Mouse (Mus musculus) heart, embryonic 12.5 days (tissue): ENCODE data around the gene Ralgps1. TPM values are rescaled to one million over a fixed set of nuclear protein-coding genes. Genes with fewer than 3 reads are reported as not detected.
A peak's percentile ranks its signal among the peaks of the same experiment; 100 is the strongest.
"Not testable (repeated sequence)": the region's sequence is repeated elsewhere in the genome, so short reads cannot be mapped to it uniquely, and the experiment has no call there.

Experiments used
- ATAC-seq: fragments of 200-750 bp; cut with Nextera tagmentation; 2 replicates; pipeline ENCODE4 v1.8.0; 2017; ENCODE audit warnings: moderate TSS enrichment, moderate library complexity; ENCODE audit not compliant: insufficient number of reproducible peaks, low FRiP score
- H3K27ac ChIP-seq: fragments of 300-500 bp; sonication (generic); 2 replicates; pipeline ENCODE4 v1.5.1; 2016; ENCODE audit warnings: mild to moderate bottlenecking, moderate library complexity; ENCODE audit not compliant: poor library complexity, severe bottlenecking
- H3K27me3 ChIP-seq: fragments of 300-500 bp; sonication (generic); replicated peaks from 2 replicates; pipeline ENCODE4 v1.6.1; 2016; ENCODE audit warnings: mild to moderate bottlenecking, moderate library complexity
- H3K36me3 ChIP-seq: fragments of 300-500 bp; sonication (generic); 2 replicates; pipeline ENCODE4 v1.6.1; 2016; ENCODE audit warnings: mild to moderate bottlenecking, moderate library complexity
- H3K4me1 ChIP-seq: fragments of 300-500 bp; sonication (generic); replicated peaks from 2 replicates; pipeline ENCODE4 v1.6.1; 2016; ENCODE audit warnings: mild to moderate bottlenecking
- H3K4me2 ChIP-seq: fragments of 300-500 bp; sonication (generic); 2 replicates; pipeline ENCODE4 v1.6.1; 2016; ENCODE audit warnings: mild to moderate bottlenecking, moderate library complexity
- H3K4me3 ChIP-seq: fragments of 300-500 bp; sonication (generic); 2 replicates; pipeline ENCODE4 v1.5.1; 2016; ENCODE audit warnings: mild to moderate bottlenecking
- H3K9ac ChIP-seq: fragments of 300-500 bp; sonication (generic); 2 replicates; pipeline ENCODE4 v1.6.1; 2016; ENCODE audit warnings: mild to moderate bottlenecking, moderate library complexity
- H3K9me3 ChIP-seq: fragments of 300-500 bp; sonication (generic); replicated peaks from 2 replicates; pipeline ENCODE4 v1.6.1; 2016; ENCODE audit warnings: mild to moderate bottlenecking, moderate library complexity
- WGBS: fragments of 180-500 bp; shearing (Covaris S2); methylation state at CpG from one replicate; pipeline ENCODE4 v1.1.7; 2016; 5-methylcytosine and 5-hydroxymethylcytosine counted together
- polyA plus RNA-seq: library from polyadenylated mRNA; unstranded; fragments of >200 nt; fragmentation: Nextera tagmentation; extraction: Ambion mirVana; gene quantifications from 2 replicates; pipeline ENCODE4 v1.2.1, GENCODE M21; 2016

Ralgps1 gene
- polyA plus RNA-seq, 1 experiment from 2014 or later = 6.3 TPM

DNA sequence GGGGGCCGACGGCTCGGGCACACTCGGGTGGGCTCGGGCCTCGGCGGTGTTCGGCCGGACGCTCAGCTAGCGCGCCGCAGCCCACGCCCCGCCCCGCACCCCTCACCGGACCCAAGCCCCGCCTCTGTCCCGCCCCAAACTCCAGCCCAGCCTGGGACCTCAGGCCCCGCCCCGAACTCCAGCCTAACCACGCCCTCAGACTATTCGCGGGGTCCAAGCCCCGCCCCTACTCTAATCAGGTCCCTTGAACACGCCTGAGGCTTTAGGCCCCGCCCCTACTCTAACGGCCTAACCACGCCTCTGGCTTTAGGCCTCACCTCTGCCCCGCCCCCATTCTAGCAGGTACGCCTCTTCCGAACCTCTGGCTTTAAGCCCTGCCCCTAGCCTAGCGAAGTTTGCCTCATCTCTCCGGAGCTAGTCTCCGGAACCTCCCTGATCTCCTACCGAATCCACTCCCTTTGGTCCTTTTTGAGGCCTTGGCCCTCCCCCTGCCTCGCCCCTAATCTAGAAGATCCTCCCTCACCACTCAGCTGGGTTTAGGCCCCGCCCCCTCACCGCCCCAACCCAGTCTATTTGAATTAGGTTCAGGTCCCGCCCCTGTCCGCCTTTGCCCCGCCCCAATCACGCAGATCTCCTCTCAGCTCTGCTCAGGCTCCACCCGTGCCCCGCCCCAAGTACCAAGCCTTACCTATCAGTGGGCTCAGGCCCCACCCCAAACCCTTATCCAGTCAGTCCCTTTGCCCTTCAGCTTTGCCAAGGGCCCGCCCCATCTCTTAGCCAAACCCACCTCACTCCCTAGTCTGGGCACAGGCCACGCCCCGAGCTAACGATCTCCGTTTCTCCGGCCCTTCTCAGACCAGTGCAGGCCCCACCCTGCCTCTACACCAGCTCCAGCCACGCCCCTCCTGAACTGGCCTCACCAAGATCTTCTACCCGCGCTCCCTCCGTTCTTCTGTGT, 240.5 kb downstream of the Ralgps1 start:
- Histone ChIP-seq H3K4me1 (peaks cover 20% of the 10 kb centered on the region), H3K9me3 (no peaks in the 10 kb centered on the region), H3K4me3 (peak overlapping the region; percentile 64), H3K36me3 (no peaks in the 10 kb centered on the region), H3K27ac (peak overlapping the region; percentile 41; the same call in 1 of the 2 replicates), H3K27me3 (peaks cover 27% of the 10 kb centered on the region), H3K9ac (peak overlapping the region; percentile 72), H3K4me2 (peak overlapping the region; percentile 79)
- under 1% methylated on average over 48 of the region's 55 CpGs for WGBS
- peak; percentile 91 for ATAC-seq

DNA sequence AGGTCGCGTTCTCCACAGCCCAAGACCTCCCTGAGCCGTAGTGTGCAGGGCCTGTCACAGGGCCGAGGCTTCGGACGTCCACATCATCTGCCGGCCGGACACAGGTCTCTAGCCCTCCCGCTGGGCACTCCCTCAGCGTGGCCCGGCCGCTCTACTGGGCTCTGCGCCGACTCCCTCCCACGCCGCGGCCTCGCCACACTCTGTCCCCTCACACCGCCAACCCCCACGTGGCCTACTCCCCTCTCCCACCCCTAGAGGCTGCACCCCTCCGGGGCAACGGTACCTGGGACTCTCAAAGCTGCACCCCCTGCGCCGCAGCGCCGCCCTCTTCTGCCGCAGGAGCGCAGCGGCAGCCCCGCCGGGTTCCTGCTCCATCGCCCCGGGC, 241.2 kb downstream of the Ralgps1 start:
- 0% methylated on average over 33 of the region's 33 CpGs for WGBS

DNA sequence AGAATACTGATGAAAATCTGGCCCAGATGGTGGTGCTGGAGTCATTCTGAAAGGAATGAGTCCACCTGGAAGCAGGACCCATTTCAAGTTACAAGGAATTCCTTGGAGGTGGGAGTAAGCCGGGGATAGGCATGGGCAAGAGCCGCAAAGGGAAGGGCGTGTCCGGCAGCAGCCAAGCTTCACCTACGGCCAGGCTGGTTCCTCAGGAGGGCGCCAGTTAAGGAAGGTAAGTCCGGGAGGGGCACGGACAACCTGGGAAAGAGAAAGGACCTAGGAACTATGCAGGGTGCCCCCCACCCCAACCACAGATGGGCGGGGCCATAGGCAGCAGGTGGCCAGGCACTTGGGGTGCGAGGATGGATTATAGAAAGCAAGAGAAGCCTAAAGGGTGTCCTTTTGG, 241.6 kb downstream of the Ralgps1 start:
- H3K4me1 ChIP-seq = peaks cover 20% of the 10 kb centered on the region
- ATAC-seq = no peak
- H3K27me3 ChIP-seq = peaks cover 23% of the 10 kb centered on the region
- H3K4me2 ChIP-seq = peak overlapping the region; percentile 79
- peak overlapping the region; percentile 64 for H3K4me3 ChIP-seq
- 3% methylated on average over 10 of the region's 10 CpGs for WGBS
- H3K27ac ChIP-seq = no peak overlapping the region
- peak overlapping the region; percentile 72 for H3K9ac ChIP-seq
- H3K36me3 ChIP-seq = no peaks in the 10 kb centered on the region
- no peaks in the 10 kb centered on the region for H3K9me3 ChIP-seq

More for the DNA sequence above, 241.2 kb downstream of the Ralgps1 start:
- H3K27ac ChIP-seq = 0 out of 2 replicates have a peak overlapping the region, but pooled peaks have one; percentile 2
- H3K4me1 ChIP-seq = peaks cover 20% of the 10 kb centered on the region
- H3K4me2 ChIP-seq = peak overlapping the region; percentile 79
- no peaks in the 10 kb centered on the region for H3K36me3 ChIP-seq
- peak overlapping the region; percentile 64 for H3K4me3 ChIP-seq
- peak; percentile 30 for ATAC-seq
- no peaks in the 10 kb centered on the region for H3K9me3 ChIP-seq
- H3K9ac ChIP-seq = peak overlapping the region; percentile 72
- peaks cover 27% of the 10 kb centered on the region for H3K27me3 ChIP-seq

DNA sequence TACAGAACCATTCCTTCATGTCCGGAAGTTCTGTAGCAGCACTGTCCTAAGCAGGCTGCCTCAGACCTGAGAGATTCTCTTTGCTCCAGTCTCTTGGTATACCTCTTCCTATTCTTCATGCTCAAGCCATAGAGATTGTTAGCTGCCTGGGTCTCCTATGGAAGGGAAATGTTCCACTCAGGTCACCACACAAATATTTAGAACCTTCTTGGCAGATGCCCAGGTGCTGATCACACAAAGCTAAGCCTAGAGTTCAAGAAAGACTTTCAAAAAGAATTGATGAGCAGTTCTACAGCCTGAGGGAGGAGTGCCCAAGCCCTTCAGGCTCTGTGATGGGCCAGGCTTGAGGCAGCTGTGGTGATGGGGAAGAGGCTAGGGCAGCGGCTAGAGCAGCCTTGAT, 242.3 kb downstream of the Ralgps1 start:
- Histone ChIP-seq H3K36me3 (no peaks in the 10 kb centered on the region), H3K4me1 (peaks cover 20% of the 10 kb centered on the region), H3K9ac (no peak overlapping the region), H3K27me3 (peaks cover 22% of the 10 kb centered on the region), H3K9me3 (no peaks in the 10 kb centered on the region), H3K4me3 (peak overlapping the region; percentile 64; the same call in 1 of the 2 replicates), H3K27ac (no peak overlapping the region), H3K4me2 (peak overlapping the region; percentile 79)
- no peak for ATAC-seq
- WGBS = 64% methylated on average over 2 of the region's 2 CpGs

DNA sequence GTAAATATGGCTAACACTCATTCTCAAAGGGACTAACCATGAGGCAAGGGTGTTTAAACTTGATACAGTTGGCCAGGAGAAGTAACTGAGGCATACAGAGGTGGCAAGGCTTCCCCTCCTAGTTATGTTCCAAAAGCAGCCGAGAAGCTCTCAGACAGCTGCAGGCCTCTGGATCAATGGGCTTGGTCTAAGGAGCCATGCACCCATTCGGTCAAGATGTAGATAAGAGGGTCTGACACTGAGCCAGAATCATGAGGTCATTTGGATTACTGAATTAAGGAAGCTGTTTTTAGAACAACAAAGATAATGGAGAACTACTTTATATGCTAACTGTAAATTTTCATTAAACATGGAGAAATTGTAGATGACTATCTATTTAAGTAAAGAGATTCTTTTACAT, 244.0 kb downstream of the Ralgps1 start:
- Histone ChIP-seq H3K36me3 (no peaks in the 10 kb centered on the region), H3K9ac (no peak overlapping the region), H3K4me1 (peaks cover 17% of the 10 kb centered on the region), H3K27me3 (peaks cover 9% of the 10 kb centered on the region; the same call in 1 of the 2 replicates), H3K9me3 (no peaks in the 10 kb centered on the region), H3K4me2 (no peak overlapping the region), H3K4me3 (no peak overlapping the region), H3K27ac (no peak overlapping the region)
- 34% methylated on average over 2 of the region's 2 CpGs for WGBS
- no peak for ATAC-seq

DNA sequence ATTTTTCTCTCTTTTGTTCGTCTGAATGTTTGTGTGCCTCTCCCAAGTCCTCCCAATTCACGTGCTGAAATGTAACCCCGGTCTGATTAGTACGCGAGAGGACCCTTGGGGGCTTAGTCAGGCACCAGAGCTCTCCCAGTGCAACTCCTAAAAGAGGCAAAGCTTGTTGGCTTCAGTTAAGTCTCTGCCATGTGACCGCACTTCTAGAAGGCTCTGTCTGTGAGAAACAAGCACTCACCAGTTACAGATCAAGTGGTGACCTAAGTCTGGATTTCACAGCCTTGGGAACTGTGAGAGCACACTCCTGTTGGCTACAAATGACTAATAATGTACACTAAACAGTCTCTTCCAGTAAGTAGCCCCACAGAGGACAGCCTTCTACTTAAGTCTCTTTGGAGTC, 248.4 kb downstream of the Ralgps1 start:
- WGBS = 71% methylated on average over 6 of the region's 6 CpGs
- Histone ChIP-seq H3K27me3 (no peaks in the 10 kb centered on the region), H3K4me3 (no peak overlapping the region), H3K27ac (no peak overlapping the region), H3K36me3 (no peaks in the 10 kb centered on the region), H3K9ac (no peak overlapping the region), H3K4me1 (peaks cover 17% of the 10 kb centered on the region), H3K9me3 (no peaks in the 10 kb centered on the region), H3K4me2 (no peak overlapping the region)
- ATAC-seq = no peak

DNA sequence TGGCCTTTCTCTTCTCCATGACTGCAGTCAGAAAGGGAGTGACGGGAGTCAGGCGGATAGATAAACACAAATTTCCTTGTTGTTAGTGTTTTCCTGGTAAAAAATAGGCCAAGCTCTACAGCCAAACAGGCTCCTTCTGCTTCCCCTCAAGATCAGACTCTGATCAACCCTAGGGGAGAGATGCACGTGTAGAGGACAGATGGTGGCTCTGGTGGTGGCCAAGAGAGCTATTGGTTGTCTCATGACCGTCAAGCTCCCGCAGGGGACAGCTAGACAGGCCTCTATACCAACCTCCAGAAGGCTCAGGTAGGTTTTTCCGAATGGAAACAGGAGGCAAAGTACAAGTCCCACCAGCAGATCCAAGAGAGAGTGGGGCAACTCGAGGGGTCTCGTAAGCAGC, 270.8 kb downstream of the Ralgps1 start:
- ATAC-seq = no peak
- Histone ChIP-seq H3K9me3 (no peaks in the 10 kb centered on the region), H3K9ac (no peak overlapping the region), H3K4me3 (no peak overlapping the region), H3K27me3 (0 out of 2 replicates have a peak, but pooled peaks cover 5% of the 10 kb centered on the region), H3K27ac (no peak overlapping the region), H3K36me3 (no peaks in the 10 kb centered on the region), H3K4me1 (peaks cover 17% of the 10 kb centered on the region; the same call in 1 of the 2 replicates), H3K4me2 (no peak overlapping the region)
- WGBS = 75% methylated on average over 8 of the region's 8 CpGs

DNA sequence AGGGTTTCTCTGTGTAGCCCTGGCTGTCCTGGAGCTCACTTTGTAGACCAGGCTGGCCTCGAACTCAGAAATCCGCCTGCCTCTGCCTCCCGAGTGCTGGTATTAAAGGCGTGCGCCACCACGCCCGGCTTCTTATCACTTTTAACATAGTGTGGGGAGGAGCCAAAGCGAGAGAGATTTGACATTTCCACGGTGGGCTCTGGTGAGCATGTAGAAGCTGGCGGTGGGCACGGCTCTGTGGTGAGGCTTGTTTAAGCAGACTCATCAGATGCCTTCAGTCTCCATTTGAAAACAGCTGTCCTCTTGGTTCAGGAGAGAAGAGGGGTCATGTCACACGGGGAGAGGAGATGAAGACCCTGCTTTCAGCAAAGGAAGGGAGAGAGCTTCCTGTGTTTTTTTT, 274.0 kb downstream of the Ralgps1 start:
- H3K9ac ChIP-seq, H3K9me3 ChIP-seq, H3K27ac ChIP-seq, H3K27me3 ChIP-seq, H3K4me2 ChIP-seq, ATAC-seq, H3K36me3 ChIP-seq, H3K4me3 ChIP-seq: not testable (repeated sequence)
- WGBS = 79% methylated on average over 12 of the region's 12 CpGs
- peaks cover 12% of the 10 kb centered on the region; the same call in 1 of the 2 replicates for H3K4me1 ChIP-seq

DNA sequence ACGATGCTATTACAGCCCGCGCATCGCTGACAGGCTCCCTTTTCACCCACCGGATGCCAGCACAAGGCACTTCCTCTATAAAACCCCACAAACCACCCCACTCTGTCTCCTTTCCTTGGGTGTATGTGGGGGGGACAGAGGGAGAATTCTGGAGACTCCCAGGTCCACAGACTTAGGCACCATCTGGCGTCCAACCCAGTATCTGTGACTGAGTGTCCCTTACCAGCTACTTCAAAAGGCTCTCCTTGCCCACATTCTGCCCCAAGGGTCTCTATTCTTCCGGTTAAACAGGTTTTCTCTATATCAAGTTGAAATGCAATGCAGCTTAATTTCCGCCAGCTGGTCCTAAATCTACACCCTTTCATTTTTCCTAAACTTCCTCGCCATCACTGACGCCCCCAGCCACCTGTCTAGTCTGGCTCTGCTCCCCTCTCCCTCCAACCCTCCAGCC, 276.0 kb downstream of the Ralgps1 start:
- Histone ChIP-seq H3K27ac (no peak overlapping the region), H3K9ac (no peak overlapping the region), H3K4me1 (peaks cover 12% of the 10 kb centered on the region; the same call in 1 of the 2 replicates), H3K36me3 (no peaks in the 10 kb centered on the region), H3K27me3 (0 out of 2 replicates have a peak, but pooled peaks cover 5% of the 10 kb centered on the region), H3K4me2 (no peak overlapping the region), H3K9me3 (no peaks in the 10 kb centered on the region), H3K4me3 (no peak overlapping the region)
- no peak for ATAC-seq
- 71% methylated on average over 10 of the region's 10 CpGs for WGBS

DNA sequence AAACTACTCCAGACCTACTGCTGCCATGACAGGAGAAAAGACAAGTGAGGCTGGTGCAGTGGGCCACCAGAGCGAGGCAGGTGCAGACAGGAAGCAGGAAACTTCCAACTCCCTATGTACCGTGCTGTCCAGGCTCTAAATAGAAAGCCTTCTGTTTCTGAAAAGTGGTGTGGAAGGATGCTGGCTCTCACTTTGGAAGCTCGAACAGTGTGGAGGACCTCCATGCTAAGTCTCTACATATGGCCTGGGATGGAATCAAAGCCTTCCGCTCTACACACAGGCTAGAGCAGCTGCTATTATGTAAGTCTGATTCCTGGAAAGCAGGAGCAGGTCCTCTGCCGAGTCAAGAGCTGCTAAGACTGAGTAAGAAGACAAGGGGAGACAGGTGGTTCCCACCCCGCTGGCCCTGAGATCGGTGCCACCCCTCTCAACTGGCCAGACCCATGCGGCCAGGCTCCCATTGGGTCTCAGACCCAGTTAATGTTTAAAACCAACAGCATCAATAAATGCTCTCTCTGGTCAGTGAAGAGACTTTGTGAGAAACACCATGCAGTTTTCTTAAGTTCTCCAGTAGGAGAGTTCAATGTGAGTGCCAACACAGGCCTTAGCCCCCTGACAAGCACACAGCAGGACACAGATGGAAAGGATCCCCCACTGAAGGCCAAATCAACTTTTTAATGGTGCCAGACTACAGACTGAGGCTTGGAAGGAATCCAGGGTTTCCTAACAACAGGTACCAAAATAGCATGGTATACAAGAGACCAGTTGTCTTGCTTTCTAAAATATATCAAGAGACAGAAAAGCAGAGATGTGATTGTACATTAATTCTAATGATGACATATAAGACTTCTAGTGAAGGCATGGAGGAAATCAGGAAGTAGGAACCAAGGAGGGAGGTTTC, 280.4 kb downstream of the Ralgps1 start:
- Histone ChIP-seq H3K4me1 (peaks cover 8% of the 10 kb centered on the region; the same call in 1 of the 2 replicates), H3K27ac (no peak overlapping the region)

DNA sequence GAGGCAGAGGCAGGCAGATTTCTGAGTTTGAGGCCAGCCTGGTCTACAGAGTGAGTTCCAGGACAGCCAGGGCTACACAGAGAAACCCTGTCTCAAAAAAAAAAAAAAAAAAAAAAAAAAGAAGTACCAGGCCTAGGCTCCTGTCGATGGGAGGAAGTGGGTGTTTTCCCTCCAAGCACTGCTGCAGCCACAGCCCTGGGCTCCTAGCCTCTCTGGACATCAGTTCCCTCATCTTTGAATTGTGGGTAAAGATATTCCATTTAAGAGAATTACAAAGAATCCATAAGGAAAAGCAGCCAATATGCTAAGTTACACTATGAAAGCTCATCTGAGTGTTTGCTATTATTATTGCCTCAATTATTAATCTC, 281.3 kb downstream of the Ralgps1 start:
- not testable (repeated sequence) for H3K9ac ChIP-seq, H3K27ac ChIP-seq, H3K27me3 ChIP-seq, H3K4me3 ChIP-seq, H3K36me3 ChIP-seq, H3K4me2 ChIP-seq, H3K9me3 ChIP-seq, ATAC-seq, H3K4me1 ChIP-seq
- WGBS = 39% methylated on average over 1 of the region's 1 CpGs

More for the DNA sequence above, 280.4 kb downstream of the Ralgps1 start:
- Histone ChIP-seq H3K36me3 (no peaks in the 10 kb centered on the region), H3K4me3 (no peak overlapping the region), H3K9me3 (no peaks in the 10 kb centered on the region), H3K9ac (no peak overlapping the region), H3K4me2 (no peak overlapping the region), H3K27me3 (no peaks in the 10 kb centered on the region)
- WGBS = 60% methylated on average over 8 of the region's 8 CpGs
- no peak for ATAC-seq
